Mouse (Mus musculus): ENCODE measurements around the gene Srsf5. TPM values are rescaled to one million over a fixed set of nuclear protein-coding genes. Genes with fewer than 3 reads are reported as not detected.

The Srsf5 gene
- polyA plus RNA-seq, 2 experiments, result 162 to 281 TPM

- H3K9me3 ChIP-seq (ENCODE audit: control insufficient read depth, low read length), result no peaks in the 10 kb centered on the region
- H3K4me3 ChIP-seq (ENCODE audit: insufficient read depth in 1 of 2, low read depth in 2 of 2, low read length in 2 of 2), result no peak overlapping the region
- ATAC-seq (ENCODE audit: insufficient read depth), result no peak
- no peaks in the 10 kb centered on the region for H3K27me3 ChIP-seq (ENCODE audit: control insufficient read depth, insufficient read depth, low read length)
- H3K36me3 ChIP-seq (replicated peaks; ENCODE audit: control insufficient read depth, insufficient read depth, low read depth), result no peaks in the 10 kb centered on the region
- peaks cover 18 to 38% of the 10 kb centered on the region in 2 experiments for H3K4me1 ChIP-seq (replicated peaks; ENCODE audit: control insufficient read depth in 2 of 2, insufficient read depth in 2 of 2, low read length in 1 of 2)
- H3K27ac ChIP-seq, result no peak overlapping the region
- no peak for TF ChIP-seq EP300 (IDR thresholded peaks at IDR 0.05; ENCODE audit: low read depth)
- TF ChIP-seq CTCF (IDR thresholded peaks at IDR 0.05; ENCODE audit: low read depth), result no peak
- WGBS (ENCODE audit: insufficient replicate concordance), result 61% methylated on average over 9 of the region's 9 CpGs
- no peak for DNase-seq (ENCODE audit: low read depth in 3 of 3, low spot score in 3 of 3)
- H3K4me2 ChIP-seq (ENCODE audit: low read depth), result no peak overlapping the region
- no peak overlapping the region for H3K9ac ChIP-seq (replicated peaks)
Measured at GRCm38 (mm10) chr12:80937331-80938029, 7.8 kb upstream of the Srsf5 start.

- peak overlapping the region; percentile 54 for H3K27ac ChIP-seq
- H3K4me1 ChIP-seq (replicated peaks; ENCODE audit: control insufficient read depth in 2 of 2, insufficient read depth in 2 of 2, low read length in 1 of 2), result peaks cover 28 to 50% of the 10 kb centered on the region in 2 experiments
- H3K9me3 ChIP-seq (ENCODE audit: control insufficient read depth, low read length), result no peaks in the 10 kb centered on the region
- DNase-seq (ENCODE audit: low read depth in 3 of 3, low spot score in 3 of 3) (no peak), ATAC-seq (ENCODE audit: insufficient read depth) (no peak)
- 42% methylated on average over 5 of the region's 5 CpGs for WGBS (ENCODE audit: insufficient replicate concordance)
- H3K9ac ChIP-seq (replicated peaks), result no peak overlapping the region
- TF ChIP-seq EP300 (IDR thresholded peaks at IDR 0.05; ENCODE audit: low read depth) (no peak), CTCF (IDR thresholded peaks at IDR 0.05; ENCODE audit: low read depth) (no peak)
- H3K36me3 ChIP-seq (replicated peaks; ENCODE audit: control insufficient read depth, insufficient read depth, low read depth), result no peaks in the 10 kb centered on the region
- no peak overlapping the region for H3K4me3 ChIP-seq (ENCODE audit: insufficient read depth in 1 of 2, low read depth in 2 of 2, low read length in 2 of 2)
- H3K4me2 ChIP-seq (ENCODE audit: low read depth), result no peak overlapping the region
- H3K27me3 ChIP-seq (ENCODE audit: control insufficient read depth, insufficient read depth, low read length), result no peaks in the 10 kb centered on the region
Measured at GRCm38 (mm10) chr12:80938642-80939041, 6.7 kb upstream of the Srsf5 start.

- no peaks in the 10 kb centered on the region for H3K36me3 ChIP-seq (replicated peaks; ENCODE audit: control insufficient read depth, insufficient read depth, low read depth)
- no peak overlapping the region for H3K9ac ChIP-seq (replicated peaks)
- DNase-seq (ENCODE audit: low read depth in 3 of 3, low spot score in 3 of 3) (no peak), ATAC-seq (ENCODE audit: insufficient read depth) (no peak)
- no peak overlapping the region for H3K4me2 ChIP-seq (ENCODE audit: low read depth)
- no peaks in the 10 kb centered on the region for H3K27me3 ChIP-seq (ENCODE audit: control insufficient read depth, insufficient read depth, low read length)
- WGBS (ENCODE audit: insufficient replicate concordance), result 62% methylated on average over 4 of the region's 4 CpGs
- H3K9me3 ChIP-seq (ENCODE audit: control insufficient read depth, low read length), result no peaks in the 10 kb centered on the region
- no peak overlapping the region for H3K4me3 ChIP-seq (ENCODE audit: insufficient read depth in 1 of 2, low read depth in 2 of 2, low read length in 2 of 2)
- no peak for TF ChIP-seq CTCF (IDR thresholded peaks at IDR 0.05; ENCODE audit: low read depth)
- no peak for TF ChIP-seq EP300 (IDR thresholded peaks at IDR 0.05; ENCODE audit: low read depth)
- H3K27ac ChIP-seq, result peak overlapping the region; percentile 54
- H3K4me1 ChIP-seq (replicated peaks; ENCODE audit: control insufficient read depth in 2 of 2, insufficient read depth in 2 of 2, low read length in 1 of 2), result peaks cover 33 to 55% of the 10 kb centered on the region in 2 experiments
Measured at GRCm38 (mm10) chr12:80939165-80939564, 6.1 kb upstream of the Srsf5 start.

- Histone ChIP-seq H3K4me3 (ENCODE audit: insufficient read depth in 1 of 2, low read depth in 2 of 2, low read length in 2 of 2) (no peak overlapping the region), H3K4me2 (ENCODE audit: low read depth) (no peak overlapping the region), H3K4me1 (replicated peaks; ENCODE audit: control insufficient read depth in 2 of 2, insufficient read depth in 2 of 2, low read length in 1 of 2) (peaks cover 42 to 66% of the 10 kb centered on the region in 2 experiments), H3K27ac (peak overlapping the region; percentile 29; the same call in 1 of the 2 replicates), H3K9me3 (ENCODE audit: control insufficient read depth, low read length) (no peaks in the 10 kb centered on the region), H3K9ac (replicated peaks) (no peak overlapping the region), H3K27me3 (ENCODE audit: control insufficient read depth, insufficient read depth, low read length) (no peaks in the 10 kb centered on the region), H3K36me3 (replicated peaks; ENCODE audit: control insufficient read depth, insufficient read depth, low read depth) (peaks cover 5% of the 10 kb centered on the region)
- TF ChIP-seq CTCF (IDR thresholded peaks at IDR 0.05; ENCODE audit: low read depth), result no peak
- TF ChIP-seq EP300 (IDR thresholded peaks at IDR 0.05; ENCODE audit: low read depth), result no peak
- DNase-seq (ENCODE audit: low read depth in 3 of 3, low spot score in 3 of 3) (no peak), ATAC-seq (ENCODE audit: insufficient read depth) (no peak)
- 97% methylated on average over 3 of the region's 3 CpGs for WGBS (ENCODE audit: insufficient replicate concordance)
Measured at GRCm38 (mm10) chr12:80941886-80942285, 3.4 kb upstream of the Srsf5 start.

- peaks cover 42 to 67% of the 10 kb centered on the region in 2 experiments for H3K4me1 ChIP-seq (replicated peaks; ENCODE audit: control insufficient read depth in 2 of 2, insufficient read depth in 2 of 2, low read length in 1 of 2)
- H3K4me3 ChIP-seq (ENCODE audit: insufficient read depth in 1 of 2, low read depth in 2 of 2, low read length in 2 of 2), result no peak overlapping the region; a peak in 1 of 4 replicates
- peak; percentile 74 to 86 (median 86) for DNase-seq (ENCODE audit: low read depth in 3 of 3, low spot score in 3 of 3)
- WGBS (ENCODE audit: insufficient replicate concordance), result 36% methylated on average over 3 of the region's 3 CpGs
- H3K27ac ChIP-seq, result peak overlapping the region; percentile 93
- H3K27me3 ChIP-seq (ENCODE audit: control insufficient read depth, insufficient read depth, low read length), result no peaks in the 10 kb centered on the region
- H3K36me3 ChIP-seq (replicated peaks; ENCODE audit: control insufficient read depth, insufficient read depth, low read depth), result peaks cover 19% of the 10 kb centered on the region
- ATAC-seq (ENCODE audit: insufficient read depth), result peak; percentile 58
- peak overlapping the region; percentile 31 for H3K9ac ChIP-seq (replicated peaks)
- TF ChIP-seq CTCF (IDR thresholded peaks at IDR 0.05; ENCODE audit: low read depth) (no peak), EP300 (IDR thresholded peaks at IDR 0.05; ENCODE audit: low read depth) (peak; percentile 90)
- peak overlapping the region; percentile 77 for H3K4me2 ChIP-seq (ENCODE audit: low read depth)
- H3K9me3 ChIP-seq (ENCODE audit: control insufficient read depth, low read length), result no peaks in the 10 kb centered on the region
Measured at GRCm38 (mm10) chr12:80943395-80943794, 1.9 kb upstream of the Srsf5 start.
